Mouse (Mus musculus) lung, adult 2 months (tissue): ENCODE measurements around the gene Dok1. TPM values are rescaled to one million over a fixed set of nuclear protein-coding genes. Genes with fewer than 3 reads are reported as not detected.

ENCODE experiments used
- DNase-seq: peaks from one replicate; pipeline ENCODE4 v3.0.0; 2022
- H3K4me1 ChIP-seq: fragments of 200-500 bp; 2 replicates; pipeline ENCODE4 v1.6.1; 2011; ENCODE audit warnings: low read length; ENCODE audit not compliant: control insufficient read depth, insufficient read depth
- H3K4me3 ChIP-seq: fragments of 200-500 bp; replicated peaks from 2 replicates; pipeline ENCODE3; 2011; ENCODE audit warnings: low read depth, mild to moderate bottlenecking, control low read depth, low read length; ENCODE audit errors: extremely low read depth
- CTCF ChIP-seq: fragments of 200-500 bp; IDR thresholded peaks from 2 replicates; pipeline ENCODE4 v1.5.1; 2011; ENCODE audit warnings: mild to moderate bottlenecking, low read length, control low read depth; ENCODE audit not compliant: insufficient read depth
- POLR2A ChIP-seq: fragments of 200-500 bp; IDR thresholded peaks from 2 replicates; pipeline ENCODE4 v1.6.1; 2011; ENCODE audit warnings: low read depth, mild to moderate bottlenecking, control low read depth, low read length, borderline replicate concordance; ENCODE audit errors: extremely low read depth
- WGBS: fragments of 180-500 bp; shearing (Covaris S2); methylation state at CpG from one replicate; pipeline ENCODE4 v1.1.7; 2018; 5-methylcytosine and 5-hydroxymethylcytosine counted together
- polyA plus RNA-seq: library from polyadenylated mRNA; depleted of rRNA; stranded (reverse); fragments of >200 nt; gene quantifications from 2 replicates; pipeline ENCODE4 v1.2.3, GENCODE M21; 2012

Gene Dok1
- polyA plus RNA-seq, 1 experiment, result 15.1 TPM

- WGBS, result 20% methylated on average over 3 of the region's 3 CpGs
- no peak for DNase-seq
- H3K4me3 ChIP-seq, result no peak overlapping the region
- peaks cover 17% of the 10 kb centered on the region for H3K4me1 ChIP-seq
- no peak for TF ChIP-seq POLR2A
Measured at GRCm38 (mm10) chr6:83008659-83009058, 24.6 kb downstream of the Dok1 start.

GRCm38 (mm10) chr6:83006114-83006513 is 27.2 kb downstream of the Dok1 start:
- WGBS, result 76% methylated on average over 6 of the region's 6 CpGs
- Histone ChIP-seq H3K4me3 (no peak overlapping the region), H3K4me1 (peaks cover 14% of the 10 kb centered on the region)
- no peak for DNase-seq
- TF ChIP-seq CTCF (no peak), POLR2A (no peak)

- WGBS, result 76% methylated on average over 10 of the region's 10 CpGs
- no peak overlapping the region for H3K4me3 ChIP-seq
- no peak for DNase-seq
- H3K4me1 ChIP-seq, result peaks cover 14% of the 10 kb centered on the region
- TF ChIP-seq CTCF, result no peak
- no peak for TF ChIP-seq POLR2A
Measured at GRCm38 (mm10) chr6:83005444-83006011, 27.7 kb downstream of the Dok1 start.

- H3K4me3 ChIP-seq, result no peak overlapping the region
- peak; percentile 32 for DNase-seq
Measured at GRCm38 (mm10) chr6:83004872-83005271, 28.4 kb downstream of the Dok1 start.

GRCm38 (mm10) chr6:83004309-83004708 is 29.0 kb downstream of the Dok1 start:
- no peak for DNase-seq
- TF ChIP-seq POLR2A, result no peak
- TF ChIP-seq CTCF, result no peak
- WGBS, result 74% methylated on average over 2 of the region's 2 CpGs
- no peak overlapping the region for H3K4me3 ChIP-seq
- peaks cover 14% of the 10 kb centered on the region for H3K4me1 ChIP-seq

More at GRCm38 (mm10) chr6:83004872-83005271, 28.4 kb downstream of the Dok1 start:
- TF ChIP-seq CTCF (no peak), POLR2A (no peak)
- WGBS, result 29% methylated on average over 7 of the region's 7 CpGs
- H3K4me1 ChIP-seq, result peaks cover 14% of the 10 kb centered on the region

GRCm38 (mm10) chr6:83003850-83004249 is 29.4 kb downstream of the Dok1 start:
- H3K4me1 ChIP-seq, result peaks cover 14% of the 10 kb centered on the region
- no peak for DNase-seq
- no peak overlapping the region for H3K4me3 ChIP-seq
- TF ChIP-seq POLR2A (no peak), CTCF (no peak)
- WGBS, result 81% methylated on average over 5 of the region's 5 CpGs

GRCm38 (mm10) chr6:83003082-83003481 is 30.2 kb downstream of the Dok1 start:
- WGBS, result 100% methylated on average over 1 of the region's 1 CpGs
- H3K4me3 ChIP-seq, result no peak overlapping the region
- H3K4me1 ChIP-seq, result peaks cover 10% of the 10 kb centered on the region
- TF ChIP-seq CTCF, result no peak
- TF ChIP-seq POLR2A, result no peak
- no peak for DNase-seq

- TF ChIP-seq CTCF, result no peak
- TF ChIP-seq POLR2A, result no peak
- DNase-seq, result no peak
- WGBS, result 73% methylated on average over 8 of the region's 8 CpGs
- Histone ChIP-seq H3K4me3 (no peak overlapping the region), H3K4me1 (peaks cover 14% of the 10 kb centered on the region)
Measured at GRCm38 (mm10) chr6:82999986-83000385, 33.3 kb downstream of the Dok1 start.

- TF ChIP-seq CTCF, result no peak
- no peak for TF ChIP-seq POLR2A
- WGBS, result 67% methylated on average over 4 of the region's 4 CpGs
- H3K4me3 ChIP-seq, result no peak overlapping the region
- H3K4me1 ChIP-seq, result peaks cover 9% of the 10 kb centered on the region
- no peak for DNase-seq
Measured at GRCm38 (mm10) chr6:82998326-82998725, 34.9 kb downstream of the Dok1 start.

- WGBS, result 30% methylated on average over 7 of the region's 7 CpGs
- peaks cover 9% of the 10 kb centered on the region for H3K4me1 ChIP-seq
- no peak overlapping the region for H3K4me3 ChIP-seq
- no peak for DNase-seq
- TF ChIP-seq CTCF (no peak), POLR2A (no peak)
Measured at GRCm38 (mm10) chr6:82997511-82998102, 35.7 kb downstream of the Dok1 start.
